Mouse (Mus musculus): ENCODE data around the gene B830017H08Rik. TPM values are rescaled to one million over a fixed set of nuclear protein-coding genes. Genes with fewer than 3 reads are reported as not detected.
A peak's percentile ranks its signal among the peaks of the same experiment; 100 is the strongest.

The B830017H08Rik gene
- polyA plus RNA-seq, 1 experiment from 2014 or later, result 1.9 TPM

DNA sequence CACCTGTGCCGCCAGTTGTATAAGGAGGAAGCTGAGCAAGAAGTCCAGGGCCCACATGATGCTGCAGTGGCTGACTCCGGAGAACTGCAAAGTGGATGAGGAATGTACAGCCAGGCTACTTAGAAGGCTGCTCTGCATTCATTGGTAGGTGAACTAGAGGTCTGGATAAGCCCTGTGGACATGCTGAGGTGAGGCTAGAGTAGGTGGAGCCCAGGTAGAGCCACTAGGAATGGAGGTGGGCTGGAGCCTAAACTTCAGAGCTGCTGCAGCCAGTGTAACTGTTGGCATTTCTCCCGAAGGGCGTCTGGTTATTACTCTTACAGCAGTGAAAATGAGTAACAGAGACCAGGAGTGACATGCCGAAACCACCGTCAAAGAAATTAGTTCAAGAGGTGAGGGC is 5.1 kb downstream of the B830017H08Rik start, which contains the start of gene Car15:
Gene Car15, minus strand, starts transcription at position 314 of the 400 bp plus-strand sequence.
- peaks cover 34% of the 10 kb centered on the region for H3K36me3 ChIP-seq
- peaks cover 26% of the 10 kb centered on the region for H3K4me1 ChIP-seq (replicated peaks)
- peaks cover 49% of the 10 kb centered on the region for H3K27me3 ChIP-seq
- H3K4me3 ChIP-seq, result no peak within 1 kb of the TSS
- no peak for ATAC-seq (ENCODE audit: low read depth)
- H3K9ac ChIP-seq, result no peak within 1 kb of the TSS
- no peaks in the 10 kb centered on the region for H3K9me3 ChIP-seq
- H3K4me2 ChIP-seq, result no peak within 1 kb of the TSS
- H3K27ac ChIP-seq (replicated peaks), result no peak within 1 kb of the TSS
- 82% methylated on average over 6 of the region's 6 CpGs for WGBS

DNA sequence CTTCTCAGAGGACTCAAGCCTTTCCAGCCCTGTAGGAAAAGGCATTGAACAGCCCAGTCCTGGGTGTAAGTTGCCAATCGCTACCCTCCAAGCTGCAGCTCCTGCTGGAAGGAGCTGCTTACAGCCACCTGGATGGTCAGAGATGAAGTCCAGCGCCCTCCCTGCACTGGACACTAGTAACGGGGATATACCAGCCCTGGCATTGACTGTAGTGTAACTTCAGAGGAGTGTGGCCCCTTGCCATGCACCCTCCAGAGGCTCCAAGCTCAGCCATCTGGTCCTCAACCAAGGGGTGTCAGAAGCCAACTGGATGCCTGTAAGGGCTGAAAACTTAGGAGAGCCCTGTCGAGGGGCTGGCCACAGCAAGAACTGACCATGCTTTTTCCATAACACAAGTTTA is 7.1 kb downstream of the B830017H08Rik start:
- Histone ChIP-seq H3K9ac (no peak overlapping the region), H3K27me3 (peaks cover 31% of the 10 kb centered on the region), H3K4me1 (replicated peaks) (peaks cover 9% of the 10 kb centered on the region), H3K27ac (replicated peaks) (no peak overlapping the region), H3K9me3 (no peaks in the 10 kb centered on the region), H3K36me3 (peaks cover 54% of the 10 kb centered on the region), H3K4me3 (no peak overlapping the region), H3K4me2 (no peak overlapping the region)
- ATAC-seq (ENCODE audit: low read depth), result no peak
- 78% methylated on average over 4 of the region's 4 CpGs for WGBS

DNA sequence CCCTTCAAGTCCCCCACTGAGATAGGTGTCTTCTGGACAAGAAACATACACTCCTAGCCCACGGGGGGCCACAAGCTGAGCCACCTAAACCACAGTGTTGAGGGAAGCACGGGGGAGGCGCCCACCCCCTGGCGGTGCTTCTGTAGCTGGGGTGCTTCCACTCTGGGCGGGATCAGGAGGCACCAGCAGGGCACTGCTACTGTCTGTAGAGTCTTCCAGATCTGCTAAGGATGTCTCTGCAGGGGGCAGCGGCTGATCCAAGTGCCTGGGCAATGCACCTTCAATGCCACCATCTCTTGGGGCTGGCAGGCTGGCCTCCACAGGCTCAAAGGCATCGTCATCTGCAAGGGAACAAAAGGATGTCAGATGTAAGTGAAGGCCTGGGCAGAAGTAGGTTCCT is 9.5 kb downstream of the B830017H08Rik start:
- Histone ChIP-seq H3K4me1 (replicated peaks) (no peaks in the 10 kb centered on the region), H3K27me3 (peaks cover 6% of the 10 kb centered on the region), H3K4me2 (no peak overlapping the region), H3K36me3 (peaks cover 78% of the 10 kb centered on the region), H3K27ac (replicated peaks) (no peak overlapping the region), H3K9me3 (no peaks in the 10 kb centered on the region), H3K9ac (no peak overlapping the region), H3K4me3 (no peak overlapping the region)
- WGBS, result 94% methylated on average over 7 of the region's 7 CpGs
- ATAC-seq (ENCODE audit: low read depth), result no peak

DNA sequence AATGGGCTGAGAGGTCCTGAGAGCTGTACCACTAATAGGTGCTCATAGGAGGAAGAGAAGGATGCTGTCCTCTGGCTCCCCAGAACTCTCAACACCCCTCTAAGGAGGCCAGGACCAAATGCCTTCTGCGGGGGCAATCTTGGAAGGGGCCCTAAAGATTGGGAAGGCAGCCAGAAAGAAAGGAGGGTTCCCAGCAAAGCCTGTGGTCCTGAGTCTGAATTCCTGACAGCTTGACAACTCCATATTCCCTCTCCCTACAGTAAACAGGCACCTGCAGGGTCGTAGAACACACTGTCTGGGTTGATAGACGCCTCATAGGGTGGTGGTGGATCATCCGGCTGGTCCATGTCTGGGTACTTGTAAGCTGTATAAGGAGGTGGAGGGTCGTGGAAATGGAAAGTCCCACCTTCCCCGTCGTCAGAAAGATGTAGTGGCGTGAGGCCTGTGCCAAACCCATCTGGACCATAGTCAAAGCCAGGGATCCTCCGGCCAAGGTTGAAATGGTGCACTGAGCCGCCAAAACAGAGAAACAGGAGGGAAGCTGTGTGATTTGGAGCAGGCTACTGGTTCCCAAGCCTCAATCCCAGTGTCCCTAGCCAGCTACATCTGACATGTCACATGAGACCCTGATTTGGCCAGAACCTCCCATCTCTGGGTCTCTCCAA is 10.9 kb downstream of the B830017H08Rik start:
- no peaks in the 10 kb centered on the region for H3K4me1 ChIP-seq (replicated peaks)
- no peak overlapping the region for H3K4me3 ChIP-seq
- H3K36me3 ChIP-seq, result peaks cover 86% of the 10 kb centered on the region
- ATAC-seq (ENCODE audit: low read depth), result no peak
- H3K4me2 ChIP-seq, result no peak overlapping the region
- WGBS, result 93% methylated on average over 10 of the region's 10 CpGs
- no peaks in the 10 kb centered on the region for H3K27me3 ChIP-seq
- H3K9me3 ChIP-seq, result no peaks in the 10 kb centered on the region
- no peak overlapping the region for H3K9ac ChIP-seq
- H3K27ac ChIP-seq (replicated peaks), result no peak overlapping the region

DNA sequence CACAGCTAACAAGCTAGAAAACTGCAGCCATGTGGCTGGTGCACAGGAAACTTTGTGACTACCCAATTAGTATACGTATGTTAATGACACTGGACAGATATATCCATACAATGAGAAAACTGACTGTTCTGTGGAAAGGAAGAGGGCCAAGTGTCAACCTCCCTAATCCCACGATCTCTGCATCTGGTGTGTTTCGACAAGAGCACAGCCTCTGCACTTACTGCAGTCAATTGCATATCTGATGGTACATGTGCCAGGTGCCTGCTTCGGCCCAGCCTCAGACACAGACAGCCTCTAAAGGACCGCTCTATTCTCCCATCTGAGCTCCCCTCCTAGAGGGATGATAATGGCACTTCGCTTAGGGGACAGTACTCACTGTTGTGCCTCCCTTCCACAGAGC is 15.5 kb downstream of the B830017H08Rik start:
- Histone ChIP-seq H3K27ac (replicated peaks) (peak overlapping the region; percentile 39; the same call in 1 of the 2 replicates), H3K9me3 (no peaks in the 10 kb centered on the region), H3K4me1 (replicated peaks) (no peaks in the 10 kb centered on the region), H3K9ac (no peak overlapping the region), H3K4me2 (no peak overlapping the region), H3K36me3 (peaks cover 90% of the 10 kb centered on the region), H3K4me3 (no peak overlapping the region), H3K27me3 (no peaks in the 10 kb centered on the region)
- peak; percentile 49; the same call in 1 of the 2 replicates for ATAC-seq (ENCODE audit: low read depth)
- 96% methylated on average over 6 of the region's 6 CpGs for WGBS

DNA sequence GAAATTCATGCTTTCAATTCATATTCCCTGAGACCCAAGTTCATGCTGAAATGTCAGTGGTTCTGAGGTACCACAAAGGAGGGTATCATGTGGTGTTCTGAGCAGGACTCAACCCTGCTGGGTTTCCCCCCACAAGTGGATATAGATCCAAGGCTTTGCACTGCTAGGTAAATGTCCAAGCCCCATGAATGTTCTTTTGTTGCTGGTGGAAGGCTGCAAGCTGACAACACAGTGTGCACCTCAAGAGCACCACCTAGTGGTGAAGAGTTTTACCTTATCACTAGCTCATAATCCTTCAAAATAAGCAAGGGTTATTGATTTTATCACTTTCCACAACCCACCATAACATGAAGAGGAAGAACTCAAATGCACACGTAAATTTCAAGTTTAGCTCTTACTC is 16.0 kb downstream of the B830017H08Rik start:
- Histone ChIP-seq H3K9me3 (no peaks in the 10 kb centered on the region), H3K4me1 (replicated peaks) (no peaks in the 10 kb centered on the region), H3K9ac (no peak overlapping the region), H3K27ac (replicated peaks) (peak overlapping the region; percentile 39; the same call in 1 of the 2 replicates), H3K4me2 (no peak overlapping the region), H3K27me3 (no peaks in the 10 kb centered on the region), H3K4me3 (no peak overlapping the region), H3K36me3 (peaks cover 90% of the 10 kb centered on the region)
- ATAC-seq (ENCODE audit: low read depth), result peak; percentile 66
- WGBS, result 33% methylated on average over 1 of the region's 1 CpGs

DNA sequence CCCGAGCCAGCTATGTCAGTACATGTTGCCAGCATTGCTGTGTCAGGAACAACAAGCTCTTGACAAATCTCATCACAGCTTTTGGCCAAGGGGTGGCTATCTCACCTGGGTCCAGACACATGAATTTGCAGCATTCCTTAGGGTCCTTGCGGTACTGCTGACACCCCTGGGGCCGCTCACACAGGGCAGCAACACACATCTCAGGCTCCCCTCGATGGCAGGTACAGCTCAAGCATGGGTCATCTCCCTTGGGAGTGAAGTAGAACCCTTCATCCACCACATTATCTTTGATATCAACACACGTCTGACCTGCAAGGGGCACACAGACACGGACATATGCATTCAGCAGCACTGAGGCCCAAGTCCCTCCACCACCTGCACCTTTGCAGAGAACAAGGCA is 16.6 kb downstream of the B830017H08Rik start:
- Histone ChIP-seq H3K9me3 (no peaks in the 10 kb centered on the region), H3K4me1 (replicated peaks) (no peaks in the 10 kb centered on the region), H3K4me3 (no peak overlapping the region), H3K9ac (0 out of 2 replicates have a peak overlapping the region, but pooled peaks have one; percentile 22), H3K27me3 (no peaks in the 10 kb centered on the region), H3K36me3 (peaks cover 90% of the 10 kb centered on the region), H3K4me2 (no peak overlapping the region), H3K27ac (replicated peaks) (no peak overlapping the region)
- 89% methylated on average over 6 of the region's 6 CpGs for WGBS
- peak; percentile 36; the same call in 1 of the 2 replicates for ATAC-seq (ENCODE audit: low read depth)

DNA sequence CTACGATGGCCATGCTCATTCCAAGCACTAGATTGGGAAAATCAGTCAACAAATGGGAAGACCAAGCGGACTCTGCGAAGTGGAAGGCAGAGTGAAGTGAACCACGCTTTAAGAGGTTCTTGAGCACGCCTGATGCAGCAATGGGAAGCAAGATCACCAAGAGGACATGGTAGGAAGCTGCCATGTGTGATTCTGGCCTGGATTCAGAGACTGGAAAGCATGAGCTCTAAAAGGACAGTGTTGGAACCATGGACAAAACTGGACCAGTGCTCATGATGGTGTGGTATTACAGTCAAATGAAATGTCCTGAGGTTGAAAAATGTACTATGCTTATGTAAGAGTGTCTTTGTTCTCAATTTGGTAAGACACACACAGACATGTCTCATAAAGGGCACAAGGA is 18.4 kb downstream of the B830017H08Rik start:
- H3K27ac ChIP-seq (replicated peaks), result no peak overlapping the region
- no peak for ATAC-seq (ENCODE audit: low read depth)
- no peaks in the 10 kb centered on the region for H3K9me3 ChIP-seq
- peaks cover 88% of the 10 kb centered on the region for H3K36me3 ChIP-seq
- no peaks in the 10 kb centered on the region for H3K27me3 ChIP-seq
- no peaks in the 10 kb centered on the region for H3K4me1 ChIP-seq (replicated peaks)
- no peak overlapping the region for H3K4me3 ChIP-seq
- H3K9ac ChIP-seq, result no peak overlapping the region
- WGBS, result 96% methylated on average over 5 of the region's 5 CpGs
- no peak overlapping the region for H3K4me2 ChIP-seq

DNA sequence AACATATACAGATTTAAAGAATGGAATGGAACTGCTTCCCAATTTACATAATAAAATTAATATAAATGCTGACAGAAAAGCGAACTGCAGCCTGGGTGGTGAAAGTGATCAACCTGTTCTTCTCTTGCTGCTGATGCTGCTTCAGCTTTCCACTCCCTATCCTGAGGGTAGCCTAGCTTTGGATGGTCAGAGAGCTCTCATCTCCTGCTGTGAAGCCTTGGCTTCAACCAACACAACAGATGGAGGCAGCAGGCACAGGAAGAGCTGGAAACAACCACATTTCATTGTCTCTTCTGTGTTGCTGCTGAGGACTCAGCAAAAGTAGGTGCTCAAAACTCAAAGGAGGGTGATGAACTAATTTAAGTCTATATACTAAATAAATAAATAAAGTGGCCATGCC is 18.9 kb downstream of the B830017H08Rik start:
- Histone ChIP-seq H3K27ac (replicated peaks) (no peak overlapping the region), H3K9me3 (no peaks in the 10 kb centered on the region), H3K36me3 (peaks cover 88% of the 10 kb centered on the region), H3K27me3 (no peaks in the 10 kb centered on the region), H3K4me2 (no peak overlapping the region), H3K9ac (no peak overlapping the region), H3K4me1 (replicated peaks) (no peaks in the 10 kb centered on the region), H3K4me3 (no peak overlapping the region)
- ATAC-seq (ENCODE audit: low read depth), result no peak
- 94% methylated on average over 1 of the region's 1 CpGs for WGBS

DNA sequence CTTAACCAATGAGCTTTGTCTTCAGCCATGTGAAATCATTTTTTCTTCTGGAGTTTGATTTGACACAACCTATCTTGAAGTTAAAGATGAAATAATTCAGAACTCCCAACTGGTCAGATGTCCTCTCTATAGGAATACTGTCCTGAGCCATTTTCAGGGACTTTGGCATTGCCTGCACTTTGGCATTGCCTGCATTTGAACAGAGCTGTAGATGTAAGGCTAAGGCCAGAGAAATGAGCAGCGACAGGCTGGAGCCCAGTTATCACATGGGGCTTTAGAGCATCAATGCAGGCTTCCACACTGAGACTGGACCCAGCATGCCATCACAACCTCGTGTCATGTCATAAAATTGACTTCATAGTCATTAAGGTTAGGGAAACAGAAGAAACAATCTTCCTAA is 20.3 kb downstream of the B830017H08Rik start:
- WGBS, result 93% methylated on average over 2 of the region's 2 CpGs
- no peak for ATAC-seq (ENCODE audit: low read depth)

DNA sequence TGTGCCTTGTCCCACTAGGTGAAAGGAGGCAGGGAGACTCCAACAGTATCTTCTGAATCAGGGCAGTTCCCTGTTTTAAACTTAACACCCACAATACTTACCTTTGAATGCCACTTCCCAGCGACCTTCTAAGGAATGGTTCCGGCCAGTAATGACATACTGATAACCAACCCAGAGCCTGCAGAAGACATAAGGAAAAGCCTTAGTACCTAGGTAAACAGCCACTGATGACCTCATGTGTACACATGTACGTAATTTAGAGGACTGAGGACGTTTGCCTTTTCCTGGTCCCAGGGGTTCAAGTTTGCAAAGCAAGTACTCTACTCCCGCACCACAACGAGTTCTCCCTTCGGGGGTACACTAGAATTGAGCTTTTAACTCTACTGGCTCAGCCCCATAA is 24.2 kb downstream of the B830017H08Rik start:
- H3K36me3 ChIP-seq, result peaks cover 82% of the 10 kb centered on the region
- no peaks in the 10 kb centered on the region for H3K9me3 ChIP-seq
- no peak overlapping the region for H3K9ac ChIP-seq
- 93% methylated on average over 7 of the region's 7 CpGs for WGBS
- no peak overlapping the region for H3K4me3 ChIP-seq
- H3K4me2 ChIP-seq, result no peak overlapping the region
- H3K4me1 ChIP-seq (replicated peaks), result no peaks in the 10 kb centered on the region
- ATAC-seq (ENCODE audit: low read depth), result no peak
- H3K27me3 ChIP-seq, result no peaks in the 10 kb centered on the region
- H3K27ac ChIP-seq (replicated peaks), result no peak overlapping the region

More for the DNA sequence above, 20.3 kb downstream of the B830017H08Rik start:
- Histone ChIP-seq H3K27ac (replicated peaks) (no peak overlapping the region), H3K9me3 (no peaks in the 10 kb centered on the region), H3K36me3 (peaks cover 89% of the 10 kb centered on the region), H3K4me2 (no peak overlapping the region), H3K9ac (no peak overlapping the region), H3K4me1 (replicated peaks) (no peaks in the 10 kb centered on the region), H3K27me3 (no peaks in the 10 kb centered on the region), H3K4me3 (no peak overlapping the region)

DNA sequence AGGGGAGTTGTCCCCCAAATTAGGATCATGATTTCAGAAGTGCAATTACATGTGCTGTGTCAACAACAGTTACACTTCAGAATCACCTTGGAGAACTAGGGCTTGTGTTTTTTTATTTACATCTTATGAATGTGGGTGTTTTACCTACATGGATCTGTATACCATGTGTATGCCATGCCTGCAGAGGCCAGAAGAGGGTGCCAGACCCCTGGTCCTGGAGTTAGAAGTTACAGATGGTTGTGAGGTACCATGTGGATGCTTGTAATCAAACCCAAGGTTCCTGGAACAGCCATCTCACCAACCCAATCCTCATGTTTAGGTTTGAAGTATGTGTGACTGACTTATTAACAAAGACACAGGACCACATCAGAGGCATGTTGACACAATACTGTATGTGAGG is 25.7 kb downstream of the B830017H08Rik start:
- H3K4me3 ChIP-seq, result no peak overlapping the region
- no peak overlapping the region for H3K9ac ChIP-seq
- H3K4me1 ChIP-seq (replicated peaks), result no peaks in the 10 kb centered on the region
- H3K9me3 ChIP-seq, result no peaks in the 10 kb centered on the region
- H3K36me3 ChIP-seq, result peaks cover 70% of the 10 kb centered on the region
- H3K27me3 ChIP-seq, result no peaks in the 10 kb centered on the region
- no peak overlapping the region for H3K27ac ChIP-seq (replicated peaks)
- peak; percentile 63; the same call in 1 of the 2 replicates for ATAC-seq (ENCODE audit: low read depth)
- H3K4me2 ChIP-seq, result no peak overlapping the region

DNA sequence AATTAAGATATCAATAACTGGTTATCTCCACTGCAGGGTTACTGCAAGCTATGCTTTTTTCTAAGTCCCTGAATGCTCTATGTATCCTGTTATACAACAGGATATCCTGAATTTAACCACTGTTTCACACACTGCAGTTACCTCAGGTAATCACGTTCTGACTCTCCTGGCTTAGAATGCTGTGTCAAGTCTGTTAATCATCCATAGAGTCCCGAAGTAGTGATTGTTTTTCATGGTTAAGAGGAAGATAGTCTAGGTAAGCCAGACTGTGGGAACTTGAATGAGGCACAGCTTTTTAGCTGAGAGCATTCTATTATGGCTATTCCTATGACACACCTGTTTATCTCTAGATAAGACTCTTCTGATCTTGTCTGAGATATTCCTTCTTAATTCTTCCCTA is 32.4 kb downstream of the B830017H08Rik start:
- Histone ChIP-seq H3K4me3 (no peak overlapping the region), H3K27me3 (no peaks in the 10 kb centered on the region), H3K4me1 (replicated peaks) (no peaks in the 10 kb centered on the region), H3K9me3 (no peaks in the 10 kb centered on the region), H3K9ac (no peak overlapping the region), H3K36me3 (peaks cover 30% of the 10 kb centered on the region), H3K27ac (replicated peaks) (no peak overlapping the region), H3K4me2 (no peak overlapping the region)
- ATAC-seq (ENCODE audit: low read depth), result no peak
- WGBS, result 90% methylated on average over 2 of the region's 2 CpGs
